Mouse (Mus musculus): ENCODE results near the gene BC049715.

DNA sequence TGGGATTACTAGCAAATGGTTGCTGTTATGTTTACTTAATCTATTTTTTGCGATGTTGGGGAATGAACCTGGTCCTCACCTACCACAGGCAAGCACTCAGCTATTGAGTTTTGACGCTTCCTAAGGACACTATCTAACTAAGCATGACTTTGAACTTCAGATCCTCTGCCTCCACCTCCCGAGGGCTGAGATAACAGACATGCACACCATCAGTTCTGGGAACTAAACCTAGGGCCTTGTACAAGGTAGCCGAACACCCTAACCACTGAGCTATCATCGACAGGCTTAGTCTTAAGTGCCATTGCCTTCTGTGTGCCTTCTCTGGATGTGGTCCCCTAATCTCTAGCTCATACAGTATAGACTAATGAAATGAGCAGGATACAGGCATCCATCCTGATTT lies 37.9 kb downstream of the BC049715 start:
- TF ChIP-seq CTCF (IDR thresholded peaks at IDR 0.05; ENCODE audit: control insufficient read depth, insufficient read depth, insufficient replicate concordance, low read depth, low read length) (no peak), POLR2A (IDR thresholded peaks at IDR 0.05; ENCODE audit: control insufficient read depth, low read depth, low read length) (no peak)

Data from testis, adult 2 months (tissue).